Comparison of ENCODE assay signal across 30 mouse cellular contexts in the genomic region with DNA sequence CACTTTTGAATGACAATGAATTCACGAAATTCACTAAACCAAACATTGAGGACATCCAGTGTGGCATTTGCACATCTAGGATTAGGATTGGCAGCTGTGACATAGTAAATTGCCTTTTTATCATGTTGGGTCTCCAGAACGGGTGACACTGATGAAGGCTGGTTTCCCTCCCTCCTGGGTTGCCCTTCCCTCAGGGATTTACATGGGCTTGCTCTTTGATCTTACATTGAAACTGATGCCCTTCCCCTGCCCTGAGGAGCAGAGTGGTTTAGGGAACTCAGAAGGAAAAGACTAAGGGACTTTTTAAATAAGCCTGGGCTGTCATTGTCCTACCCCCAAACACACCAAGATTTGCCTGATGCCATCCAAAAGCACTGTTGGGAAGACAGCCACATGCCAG. TPM values are rescaled to one million over a fixed set of nuclear protein-coding genes. Genes with fewer than 3 reads are reported as not detected.
"Had no signal": no experiment of that assay in that cellular context is flagged by ENCODE, and none has a peak within 500 bp of the region (broad histone marks: within the 10 kb centered on the region; RNA-seq: fewer than 3 reads in every experiment).

No protein-coding gene starts in this region.

- H3K4me2 ChIP-seq: limb, embryonic 12.5 days; limb, embryonic 13.5 days; limb, embryonic 15.5 days; liver, embryonic 11.5 days; liver, embryonic 12.5 days; liver, embryonic 13.5 days; liver, embryonic 15.5 days; lung, embryonic 14.5 days; lung, embryonic 15.5 days; midbrain, embryonic 12.5 days; midbrain, embryonic 13.5 days; midbrain, embryonic 15.5 days had no signal

- H3K27ac ChIP-seq: left cerebral cortex, adult 2 months; limb, embryonic 10.5 days; limb, embryonic 12.5 days; limb, embryonic 13.5 days; limb, embryonic 15.5 days; liver, embryonic 12.5 days; liver, embryonic 13.5 days; liver, embryonic 14.5 days; liver, embryonic 15.5 days; lung, embryonic 15.5 days; macrophage; midbrain, embryonic 12.5 days; midbrain, embryonic 13.5 days; midbrain, embryonic 15.5 days had no signal

- DNase-seq: left cerebral cortex, postnatal 4 days; liver; liver, embryonic 13.5 days; liver, postnatal 0 days; lung, adult 18-20 months; lung, adult 2 months; lung, embryonic 14.5 days; lung, postnatal 10 days; lung, postnatal 14 days; lung, postnatal 36 days; lung, postnatal 4 days; midbrain, embryonic 14.5 days had no signal

- H3K4me3 ChIP-seq: left cerebral cortex, adult 2 months; limb, embryonic 10.5 days; limb, embryonic 12.5 days; limb, embryonic 13.5 days; limb, embryonic 15.5 days; liver, embryonic 12.5 days; liver, embryonic 13.5 days; liver, embryonic 15.5 days; lung, embryonic 15.5 days; megakaryocyte, embryonic 14.5 days; midbrain, embryonic 12.5 days; midbrain, embryonic 13.5 days; midbrain, embryonic 15.5 days; myocyte had no signal

- H3K36me3 ChIP-seq: limb, embryonic 10.5 days; limb, embryonic 12.5 days; limb, embryonic 13.5 days; limb, embryonic 15.5 days; liver, embryonic 12.5 days; liver, embryonic 13.5 days; liver, embryonic 15.5 days; lung, embryonic 15.5 days; midbrain, embryonic 12.5 days; midbrain, embryonic 13.5 days; midbrain, embryonic 15.5 days had no signal

- H3K9me3 ChIP-seq: limb, embryonic 10.5 days; limb, embryonic 12.5 days; limb, embryonic 13.5 days; limb, embryonic 15.5 days; liver, embryonic 12.5 days; liver, embryonic 13.5 days; liver, embryonic 15.5 days; lung, embryonic 15.5 days; megakaryocyte, embryonic 14.5 days; midbrain, embryonic 12.5 days; midbrain, embryonic 13.5 days; midbrain, embryonic 15.5 days had no signal

- H3K9ac ChIP-seq: limb, embryonic 12.5 days; limb, embryonic 13.5 days; limb, embryonic 15.5 days; liver, embryonic 12.5 days; liver, embryonic 13.5 days; liver, embryonic 14.5 days; liver, embryonic 15.5 days; liver, postnatal 0 days; lung, embryonic 14.5 days; lung, embryonic 15.5 days; midbrain, embryonic 12.5 days; midbrain, embryonic 13.5 days; midbrain, embryonic 15.5 days had no signal

- ATAC-seq: liver, embryonic 12.5 days; liver, postnatal 0 days; lung, postnatal 0 days; midbrain, embryonic 13.5 days; midbrain, embryonic 15.5 days; midbrain, embryonic 16.5 days had no signal

- H3K27me3 ChIP-seq: lung, embryonic 15.5 days had no signal

RNA-seq across cellular contexts. Expression of gene Slc4a5, which starts 11.9 kb away (rescaled TPM):
- polyA plus RNA-seq: macrophage had no signal
